Mouse (Mus musculus): ENCODE measurements around the gene Socs3.

Gene Socs3

DNA sequence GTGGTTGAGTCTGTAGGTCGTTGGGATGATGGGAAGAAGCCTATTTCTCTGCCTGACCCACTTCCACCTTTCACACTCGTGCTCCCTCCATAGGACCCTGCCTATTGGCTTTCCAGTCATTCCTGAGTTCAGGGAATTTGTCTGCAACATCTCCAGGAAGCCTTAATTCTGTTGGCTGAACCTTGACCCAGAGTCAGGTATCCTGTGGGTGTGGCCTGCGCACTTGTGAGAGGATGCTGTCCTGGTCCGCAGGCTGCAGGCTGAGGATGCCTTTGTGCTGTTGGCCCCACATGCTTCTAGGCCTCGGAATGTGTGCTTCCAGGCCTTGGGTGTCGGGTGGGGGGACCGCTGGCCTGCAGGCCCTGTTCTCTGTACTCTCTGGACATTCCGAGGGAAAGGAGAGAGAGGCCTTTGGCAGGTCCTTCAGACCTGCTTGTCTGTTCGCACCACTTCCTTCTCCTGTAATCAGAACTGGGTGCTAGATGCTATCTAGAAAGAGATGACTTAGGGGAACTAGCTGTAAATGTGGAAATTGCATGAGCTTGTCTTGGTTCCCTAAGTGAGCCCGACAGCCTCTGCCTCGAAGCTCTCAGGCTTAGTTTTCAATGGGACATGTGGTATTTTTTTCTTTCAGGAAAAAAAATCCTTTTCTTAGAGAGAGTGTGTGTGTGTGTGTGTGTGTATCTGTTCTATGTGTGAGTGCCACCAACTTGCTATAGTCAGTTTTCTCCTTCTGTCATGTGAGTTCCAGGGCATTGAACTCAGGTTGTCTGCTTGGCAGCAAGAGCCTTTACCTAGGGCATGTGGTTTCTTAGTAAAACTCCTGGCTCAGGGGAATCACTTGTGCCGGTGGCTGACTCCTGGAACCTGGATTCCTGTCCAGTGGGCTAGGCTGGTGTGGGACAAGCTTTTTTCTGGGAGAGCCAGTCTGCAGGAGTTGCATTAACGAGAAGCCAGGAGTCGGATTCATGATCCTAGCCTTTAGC lies 23.6 kb upstream of the Socs3 start:
- Histone ChIP-seq H3K36me3 (ENCODE audit: insufficient read depth, low read length) (peaks cover 59% of the 10 kb centered on the region), H3K9me3 (ENCODE audit: low read length) (no peaks in the 10 kb centered on the region), H3K4me3 (replicated peaks; ENCODE audit: low read length) (peak overlapping the region; percentile 50), H3K27me3 (ENCODE audit: insufficient read depth, low read length) (no peaks in the 10 kb centered on the region), H3K4me1 (replicated peaks; ENCODE audit: low read depth, low read length) (peaks cover 99% of the 10 kb centered on the region)
- TF ChIP-seq CTCF (conservative IDR thresholded peaks at IDR 0.05; ENCODE audit: low read length) (no peak), POU5F1 (IDR thresholded peaks at IDR 0.05; ENCODE audit: borderline replicate concordance, low read length) (no peak), NANOG (IDR thresholded peaks at IDR 0.05; ENCODE audit: borderline replicate concordance, low read length) (no peak)

DNA sequence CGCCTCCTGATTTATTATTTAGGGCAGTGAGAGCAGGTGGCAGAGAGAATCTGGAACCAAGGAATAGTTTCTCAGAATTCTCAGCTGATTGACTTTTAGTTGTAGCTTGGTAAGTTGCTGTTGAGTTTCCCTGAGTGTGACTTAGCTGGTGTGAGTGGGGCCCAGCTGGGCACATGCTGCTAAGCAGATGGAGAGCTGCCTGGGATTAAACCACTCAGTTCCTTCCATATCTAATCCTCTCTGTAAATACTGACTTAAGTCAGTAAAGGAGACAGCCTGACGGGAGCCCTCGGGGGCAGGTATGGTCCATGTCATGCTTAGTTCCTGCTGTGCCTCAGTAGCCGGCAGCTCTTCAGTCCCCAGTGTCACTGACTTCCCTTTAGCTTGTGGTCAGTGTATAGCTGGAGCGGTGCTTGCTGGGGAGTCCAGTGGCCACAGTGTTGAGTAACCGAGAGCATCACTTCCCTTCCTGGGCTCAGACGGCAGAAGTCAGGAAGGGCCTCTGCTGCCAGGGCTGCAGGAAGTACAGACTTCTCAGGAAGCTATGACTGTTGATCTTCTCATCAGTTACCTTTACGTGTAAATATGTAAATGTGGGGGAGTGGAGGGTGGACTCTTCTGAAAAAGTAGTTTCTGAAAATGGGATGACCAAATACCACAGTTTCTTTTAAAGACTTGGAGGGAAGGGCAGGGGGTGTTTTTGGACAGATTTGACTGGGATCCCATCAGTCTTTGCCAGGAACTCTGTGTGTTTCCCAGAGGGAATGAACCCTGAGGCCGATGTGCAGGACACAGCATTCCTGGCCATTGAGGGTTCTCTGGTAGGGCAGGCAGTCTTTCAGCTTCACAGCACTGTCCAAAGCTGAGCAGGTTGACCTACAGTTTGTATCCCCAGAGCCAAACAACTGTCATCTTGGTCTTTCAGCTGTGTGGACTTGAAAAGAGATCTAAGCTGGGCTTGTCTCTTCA lies 21.9 kb upstream of the Socs3 start:
- Histone ChIP-seq H3K9me3 (ENCODE audit: low read length) (no peaks in the 10 kb centered on the region), H3K4me1 (replicated peaks; ENCODE audit: low read depth, low read length) (peaks cover 96% of the 10 kb centered on the region), H3K27me3 (ENCODE audit: insufficient read depth, low read length) (no peaks in the 10 kb centered on the region), H3K4me3 (replicated peaks; ENCODE audit: low read length) (no peak overlapping the region), H3K36me3 (ENCODE audit: insufficient read depth, low read length) (peaks cover 44% of the 10 kb centered on the region)
- TF ChIP-seq NANOG (IDR thresholded peaks at IDR 0.05; ENCODE audit: borderline replicate concordance, low read length) = no peak

DNA sequence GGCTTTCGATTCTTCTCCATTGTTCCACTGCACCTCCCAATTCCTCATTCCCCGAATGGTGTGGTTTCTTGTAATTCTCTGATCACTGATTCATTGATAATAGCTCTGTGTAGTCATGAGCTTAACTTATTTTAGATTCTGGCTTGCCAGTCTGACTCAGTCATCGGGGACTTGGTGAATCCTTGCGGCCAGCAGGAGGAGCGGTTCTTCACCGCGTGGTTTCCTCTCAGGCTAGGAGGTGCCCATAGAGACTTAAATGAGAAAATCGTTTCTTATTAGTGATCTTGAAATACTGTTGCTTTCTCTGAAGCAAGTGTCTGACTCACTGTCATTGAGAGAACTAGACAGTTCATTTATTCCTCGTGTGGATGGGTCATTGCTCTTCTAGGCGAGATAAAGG lies 20.1 kb upstream of the Socs3 start:
- H3K36me3 ChIP-seq (ENCODE audit: insufficient read depth, low read length) = peaks cover 33% of the 10 kb centered on the region
- peak overlapping the region; percentile 24; the same call in 1 of the 2 replicates for H3K4me3 ChIP-seq (replicated peaks; ENCODE audit: low read length)
- H3K4me1 ChIP-seq (replicated peaks; ENCODE audit: low read depth, low read length) = peaks cover 86% of the 10 kb centered on the region
- H3K27me3 ChIP-seq (ENCODE audit: insufficient read depth, low read length) = no peaks in the 10 kb centered on the region
- TF ChIP-seq POU5F1 (IDR thresholded peaks at IDR 0.05; ENCODE audit: borderline replicate concordance, low read length) (no peak), CTCF (conservative IDR thresholded peaks at IDR 0.05; ENCODE audit: low read length) (0 out of 2 replicates have a peak, but pooled peaks have one; percentile 4)
- no peaks in the 10 kb centered on the region for H3K9me3 ChIP-seq (ENCODE audit: low read length)

DNA sequence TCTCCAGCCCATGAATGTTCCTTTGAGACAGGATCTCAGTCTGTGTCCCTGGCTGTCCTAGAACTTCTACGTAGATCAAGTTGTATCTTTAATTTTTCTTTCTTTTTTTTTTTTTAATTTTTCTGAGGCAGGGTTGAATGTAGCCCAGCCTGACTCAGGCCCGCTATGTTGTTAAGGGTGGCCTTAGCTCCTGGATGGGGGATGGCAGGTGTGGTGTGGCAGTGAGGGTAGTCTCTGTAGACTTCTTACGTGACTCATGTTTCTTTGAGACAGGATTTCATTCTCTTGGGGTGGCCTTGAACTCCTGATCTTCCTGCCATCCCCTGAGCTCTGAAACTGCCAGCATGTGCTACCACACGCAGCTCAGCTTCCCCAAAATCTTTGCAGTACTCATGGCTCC lies 19.4 kb upstream of the Socs3 start:
- H3K36me3 ChIP-seq (ENCODE audit: insufficient read depth, low read length) = peaks cover 26% of the 10 kb centered on the region
- peaks cover 84% of the 10 kb centered on the region for H3K4me1 ChIP-seq (replicated peaks; ENCODE audit: low read depth, low read length)
- TF ChIP-seq CTCF (conservative IDR thresholded peaks at IDR 0.05; ENCODE audit: low read length) (no peak), NANOG (IDR thresholded peaks at IDR 0.05; ENCODE audit: borderline replicate concordance, low read length) (no peak), POU5F1 (IDR thresholded peaks at IDR 0.05; ENCODE audit: borderline replicate concordance, low read length) (no peak)
- H3K9me3 ChIP-seq (ENCODE audit: low read length) = no peaks in the 10 kb centered on the region
- H3K27me3 ChIP-seq (ENCODE audit: insufficient read depth, low read length) = no peaks in the 10 kb centered on the region
- H3K4me3 ChIP-seq (replicated peaks; ENCODE audit: low read length) = peak overlapping the region; percentile 24; the same call in 1 of the 2 replicates

DNA sequence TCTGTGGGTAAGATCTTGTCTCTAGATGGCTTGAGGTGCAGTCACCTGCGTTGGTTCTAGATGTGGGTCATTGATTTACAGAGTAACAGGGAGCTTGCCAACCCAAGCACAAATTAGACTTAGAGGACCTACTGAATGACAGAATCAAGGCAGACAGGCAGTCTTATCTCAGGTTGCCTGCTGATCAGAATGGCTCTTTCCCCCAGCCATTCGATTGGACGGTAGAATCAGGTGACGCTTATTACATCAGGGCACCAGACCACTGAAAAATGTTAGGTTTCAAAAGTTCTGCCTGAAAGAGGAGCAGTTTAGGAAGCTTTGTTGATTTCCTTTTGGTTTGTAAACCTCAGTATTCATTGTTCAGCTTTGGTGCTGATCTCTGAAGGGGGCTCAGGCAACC lies 18.1 kb upstream of the Socs3 start:
- Histone ChIP-seq H3K27me3 (ENCODE audit: insufficient read depth, low read length) (no peaks in the 10 kb centered on the region), H3K36me3 (ENCODE audit: insufficient read depth, low read length) (peaks cover 16% of the 10 kb centered on the region; the same call in 1 of the 2 replicates), H3K4me3 (replicated peaks; ENCODE audit: low read length) (peak overlapping the region; percentile 98), H3K9me3 (ENCODE audit: low read length) (no peaks in the 10 kb centered on the region), H3K4me1 (replicated peaks; ENCODE audit: low read depth, low read length) (peaks cover 84% of the 10 kb centered on the region)
- no peak for TF ChIP-seq NANOG (IDR thresholded peaks at IDR 0.05; ENCODE audit: borderline replicate concordance, low read length)
- TF ChIP-seq POU5F1 (IDR thresholded peaks at IDR 0.05; ENCODE audit: borderline replicate concordance, low read length) = no peak
- no peak for TF ChIP-seq CTCF (conservative IDR thresholded peaks at IDR 0.05; ENCODE audit: low read length)

DNA sequence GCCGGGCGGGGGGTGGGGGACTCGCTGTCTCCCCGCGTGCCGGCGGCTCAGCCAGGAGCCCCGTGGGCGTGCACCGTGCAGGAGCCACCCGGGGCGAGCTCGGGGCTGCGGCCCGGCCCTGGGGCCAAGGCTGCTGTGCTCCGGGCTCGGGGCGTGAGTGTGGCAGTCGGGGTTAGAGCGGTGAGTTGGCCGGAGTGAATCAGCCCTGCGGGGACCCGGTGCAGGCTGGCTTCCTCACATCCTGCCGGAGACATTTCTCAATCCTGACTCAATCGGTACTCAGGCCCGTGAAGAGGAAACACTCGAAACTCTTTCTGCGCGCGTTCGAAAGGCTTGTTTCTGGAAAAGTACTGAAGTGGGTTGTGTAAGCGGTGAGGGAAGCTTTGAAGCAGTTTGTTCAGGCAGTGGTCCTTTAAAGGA lies 17.2 kb upstream of the Socs3 start:
- no peak for TF ChIP-seq CTCF (conservative IDR thresholded peaks at IDR 0.05; ENCODE audit: low read length)
- TF ChIP-seq NANOG (IDR thresholded peaks at IDR 0.05; ENCODE audit: borderline replicate concordance, low read length) = no peak
- no peak for TF ChIP-seq POU5F1 (IDR thresholded peaks at IDR 0.05; ENCODE audit: borderline replicate concordance, low read length)
- H3K4me3 ChIP-seq (replicated peaks; ENCODE audit: low read length) = peak overlapping the region; percentile 98
- no peaks in the 10 kb centered on the region for H3K27me3 ChIP-seq (ENCODE audit: insufficient read depth, low read length)
- no peaks in the 10 kb centered on the region for H3K9me3 ChIP-seq (ENCODE audit: low read length)
- H3K4me1 ChIP-seq (replicated peaks; ENCODE audit: low read depth, low read length) = peaks cover 84% of the 10 kb centered on the region
- H3K36me3 ChIP-seq (ENCODE audit: insufficient read depth, low read length) = 0 out of 2 replicates have a peak, but pooled peaks cover 7% of the 10 kb centered on the region

DNA sequence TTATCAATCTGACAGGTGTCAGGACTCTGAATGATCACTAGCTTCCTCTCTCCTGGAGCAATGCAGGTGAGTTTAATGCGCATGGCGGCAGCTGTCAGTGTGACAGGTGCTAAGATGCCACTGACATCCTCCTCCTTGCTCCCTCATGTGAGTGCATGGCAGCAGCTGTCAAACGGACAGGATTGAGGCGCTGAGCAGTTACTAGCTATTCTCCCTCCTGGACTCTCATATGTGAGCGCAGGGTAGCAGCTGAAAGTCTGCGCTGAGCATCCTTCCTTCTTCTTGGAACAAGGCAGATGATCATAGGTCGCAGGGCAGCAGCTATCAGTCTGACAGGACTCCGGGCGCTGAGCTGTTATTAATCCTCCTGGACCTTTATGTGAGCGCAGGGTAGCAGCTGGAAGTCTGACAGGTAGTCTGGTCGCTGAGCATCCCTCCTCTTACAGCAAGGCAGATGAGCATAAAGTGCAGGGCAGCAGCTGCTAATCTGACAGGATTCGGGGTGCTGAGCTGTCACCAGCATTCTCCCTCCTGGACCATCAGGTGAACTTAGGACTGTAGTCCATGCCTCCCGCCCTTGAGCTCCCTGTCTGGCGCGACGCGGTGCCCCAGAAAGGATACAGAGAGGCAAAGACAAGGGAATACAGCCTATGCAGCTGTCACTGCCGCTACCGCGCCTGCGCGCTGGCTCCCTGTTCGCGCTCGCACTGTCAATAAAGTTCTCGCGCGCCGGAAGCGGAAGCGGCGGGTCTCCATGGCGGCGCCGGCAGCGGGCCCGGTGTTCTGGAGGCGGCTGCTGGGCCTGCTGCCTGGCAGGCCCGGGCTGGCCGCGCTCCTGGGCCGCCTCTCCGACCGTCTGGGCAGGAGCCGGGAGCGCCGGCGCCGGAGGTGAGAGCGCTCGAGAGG lies 16.5 kb upstream of the Socs3 start, which contains the start of gene Pgs1:
Gene Pgs1 (plus strand): TSS at position 167 of the 906 bp plus-strand sequence.
- Histone ChIP-seq H3K4me1 (replicated peaks; ENCODE audit: low read depth, low read length) (peaks cover 84% of the 10 kb centered on the region), H3K4me3 (replicated peaks; ENCODE audit: low read length) (peak within 1 kb of the TSS; percentile 98), H3K9me3 (ENCODE audit: low read length) (no peaks in the 10 kb centered on the region), H3K27me3 (ENCODE audit: insufficient read depth, low read length) (no peaks in the 10 kb centered on the region), H3K36me3 (ENCODE audit: insufficient read depth, low read length) (0 out of 2 replicates have a peak, but pooled peaks cover 4% of the 10 kb centered on the region)
- TF ChIP-seq CTCF (conservative IDR thresholded peaks at IDR 0.05; ENCODE audit: low read length) (no peak), POU5F1 (IDR thresholded peaks at IDR 0.05; ENCODE audit: borderline replicate concordance, low read length) (no peak), NANOG (IDR thresholded peaks at IDR 0.05; ENCODE audit: borderline replicate concordance, low read length) (no peak)
